Mouse (Mus musculus): ENCODE measurements around the gene Scrt2.

The Scrt2 gene

GRCm38 (mm10) chr2:152105318-152106224, 24.2 kb downstream of the Scrt2 start, which contains the start of gene Srxn1:
TSS of gene Srxn1 (plus strand) at chr2:152105516.
- peak; percentile 90 for DNase-seq (ENCODE audit: low spot score)

- peak; percentile 37 for DNase-seq (ENCODE audit: low spot score)
Observed at GRCm38 (mm10) chr2:152106225-152106595, 24.9 kb downstream of the Scrt2 start.

- no peak for DNase-seq (ENCODE audit: low spot score)
Observed at GRCm38 (mm10) chr2:152106597-152106996, 25.3 kb downstream of the Scrt2 start.

GRCm38 (mm10) chr2:152108702-152109101, 27.4 kb downstream of the Scrt2 start:
- DNase-seq (ENCODE audit: low spot score), result no peak

- no peak for DNase-seq (ENCODE audit: low spot score)
Observed at GRCm38 (mm10) chr2:152109386-152109785, 28.1 kb downstream of the Scrt2 start.

DNA sequence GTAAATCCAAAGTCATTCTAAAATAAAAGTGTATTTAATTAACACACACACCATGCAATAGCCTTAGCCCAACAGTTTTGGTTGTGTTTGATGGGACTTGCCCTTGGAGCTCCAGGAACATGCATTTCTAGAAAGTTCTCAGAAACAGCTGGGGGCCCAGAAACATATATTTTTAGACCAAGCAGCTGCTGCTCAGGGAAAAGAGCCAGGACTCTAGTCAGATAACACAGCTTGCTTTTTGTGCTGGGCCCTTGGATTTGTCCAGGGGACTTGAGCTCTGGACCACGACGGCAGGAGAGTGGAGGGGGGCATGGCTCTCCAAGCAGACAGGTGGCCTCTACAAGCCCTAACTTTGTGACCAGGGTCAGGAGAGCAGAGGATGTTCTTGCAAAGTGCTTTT, 30.0 kb downstream of the Scrt2 start:
- no peak for DNase-seq (ENCODE audit: low spot score)

GRCm38 (mm10) chr2:152111920-152112319, 30.6 kb downstream of the Scrt2 start:
- DNase-seq (ENCODE audit: low spot score), result peak; percentile 91

DNA sequence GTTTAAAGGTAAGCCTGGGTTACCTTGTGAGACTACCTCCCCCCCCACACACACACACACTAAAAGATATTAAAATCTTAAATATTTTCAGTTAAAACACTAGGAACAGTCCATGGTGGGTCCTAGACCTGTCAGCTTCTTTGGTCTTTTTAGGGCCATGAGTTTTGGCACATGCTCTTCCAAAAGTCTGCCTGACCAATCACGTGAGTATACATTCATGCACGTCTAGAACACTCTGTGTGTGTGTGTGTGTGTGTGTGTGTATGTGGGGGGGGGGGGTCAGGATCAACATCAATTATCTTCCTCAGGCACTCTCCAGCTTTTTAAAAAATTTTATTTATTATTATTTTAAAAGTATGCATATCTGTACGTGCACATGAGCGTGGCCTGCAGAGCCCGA, 31.2 kb downstream of the Scrt2 start:
- DNase-seq (ENCODE audit: low spot score), result no peak

GRCm38 (mm10) chr2:152112970-152113369, 31.6 kb downstream of the Scrt2 start:
- no peak for DNase-seq (ENCODE audit: low spot score)

DNA sequence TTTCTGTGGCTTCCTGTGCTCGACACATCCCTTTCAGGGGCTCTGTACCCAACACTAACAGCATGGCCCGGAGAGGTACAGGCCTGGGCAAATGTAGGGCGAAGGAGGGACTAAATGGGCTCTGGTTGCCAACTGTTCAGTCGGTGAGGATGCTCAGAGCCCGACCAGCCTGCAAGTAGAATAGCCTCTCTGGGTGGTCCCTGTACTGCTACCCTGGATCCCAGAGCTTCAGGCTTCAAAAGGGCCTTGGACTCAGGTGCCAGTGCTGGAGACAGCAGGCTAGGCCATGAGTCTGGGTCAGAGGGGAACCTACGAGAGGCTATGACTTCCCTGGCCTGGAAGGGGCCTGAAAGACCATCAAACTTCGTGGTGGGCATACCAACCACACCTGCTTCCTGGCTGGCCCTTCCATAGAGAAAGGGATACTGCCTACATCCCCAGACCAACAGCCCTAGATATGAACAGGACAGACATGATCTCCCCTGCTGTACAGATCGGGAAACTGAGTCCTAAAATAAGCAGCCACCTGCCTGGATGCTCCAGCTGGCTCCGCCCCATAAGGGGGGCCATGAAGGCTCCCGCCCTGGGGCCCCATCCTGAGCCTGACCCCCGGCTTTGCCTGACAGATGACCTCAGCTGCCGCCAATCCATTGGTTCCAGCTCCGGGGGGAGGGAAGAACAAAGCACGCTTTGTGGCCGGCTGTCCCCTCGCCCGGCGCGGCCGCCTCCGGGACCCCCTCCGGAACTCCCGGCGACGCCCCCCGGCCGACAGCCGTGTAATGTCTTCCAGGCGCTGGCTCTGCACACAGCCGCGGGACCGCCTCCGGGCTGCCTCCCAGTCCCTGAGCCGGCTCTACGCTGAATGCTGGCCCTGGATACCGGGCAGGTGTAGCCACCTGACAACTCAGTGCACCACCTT, 33.0 kb downstream of the Scrt2 start:
- DNase-seq (ENCODE audit: low spot score), result no peak

DNA sequence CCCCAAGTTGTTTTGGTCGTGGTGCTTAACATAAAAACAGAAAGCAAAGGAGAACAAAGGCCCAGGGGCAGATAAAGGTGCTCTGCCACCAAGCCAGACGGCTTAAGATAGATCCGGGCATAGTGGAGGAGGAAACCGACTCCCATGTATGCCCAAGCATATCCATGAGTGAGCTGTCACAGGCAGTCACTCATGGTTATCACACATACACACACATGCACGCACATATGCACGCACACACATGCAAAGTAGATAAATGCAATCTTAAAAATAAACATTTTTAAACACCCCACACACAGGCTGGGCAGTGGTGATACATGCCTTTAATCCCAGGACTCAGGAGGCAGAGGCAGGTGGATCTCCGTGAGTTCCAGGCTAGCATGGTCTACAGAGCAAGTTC, 36.4 kb downstream of the Scrt2 start:
- no peak for DNase-seq (ENCODE audit: low spot score)

GRCm38 (mm10) chr2:152119228-152119865, 38.0 kb downstream of the Scrt2 start:
- no peak for DNase-seq (ENCODE audit: low spot score)

DNA sequence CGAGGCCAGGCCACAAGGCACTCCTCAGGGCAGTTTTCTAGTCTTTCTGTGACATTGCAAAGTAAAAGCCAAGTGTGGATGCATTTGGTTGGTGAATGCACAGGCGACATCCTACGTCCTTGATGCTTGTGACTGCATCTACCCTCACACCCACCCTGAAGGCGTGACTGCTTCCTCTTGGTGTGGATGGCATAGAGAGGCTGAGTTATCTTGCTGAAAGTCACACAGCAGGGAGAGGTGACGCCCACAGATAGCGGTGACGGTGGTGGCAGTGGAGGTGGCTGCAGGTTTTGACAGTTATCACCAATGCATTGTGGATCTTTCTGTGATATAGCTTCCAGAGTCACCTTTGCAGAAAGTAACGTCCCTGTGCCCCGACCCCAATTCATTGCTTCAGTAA, 41.6 kb downstream of the Scrt2 start:
- DNase-seq (ENCODE audit: low spot score), result no peak

GRCm38 (mm10) chr2:152128597-152128996, 47.3 kb downstream of the Scrt2 start:
- DNase-seq (ENCODE audit: low spot score), result no peak

DNA sequence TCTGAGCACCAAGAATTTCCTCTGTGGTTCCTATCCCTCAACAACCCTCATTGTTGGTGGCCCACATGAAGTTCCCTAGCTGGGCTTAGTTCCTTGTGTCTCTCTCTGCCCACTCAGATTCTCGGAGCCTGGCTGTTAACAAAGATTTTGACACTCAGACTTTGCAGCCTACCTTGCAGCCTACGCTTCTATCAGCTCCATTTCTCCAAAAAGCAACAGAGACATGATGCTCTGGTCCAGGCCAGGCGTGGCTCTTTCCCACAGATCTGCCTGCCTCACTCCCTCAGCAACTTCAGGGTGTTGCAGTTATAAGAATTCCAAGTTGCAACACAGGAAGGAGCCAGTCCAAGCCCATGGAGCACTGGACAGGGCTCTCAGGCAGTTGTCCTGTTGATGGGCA, 48.4 kb downstream of the Scrt2 start:
- no peak for DNase-seq (ENCODE audit: low spot score)

GRCm38 (mm10) chr2:152132016-152132415, 50.7 kb downstream of the Scrt2 start:
- no peak for DNase-seq (ENCODE audit: low spot score)

GRCm38 (mm10) chr2:152132691-152133090, 51.4 kb downstream of the Scrt2 start:
- DNase-seq (ENCODE audit: low spot score), result no peak

- DNase-seq (ENCODE audit: low spot score), result no peak
Observed at GRCm38 (mm10) chr2:152139191-152139987, 58.1 kb downstream of the Scrt2 start.

GRCm38 (mm10) chr2:152140941-152141340, 59.6 kb downstream of the Scrt2 start:
- no peak for DNase-seq (ENCODE audit: low spot score)

- peak; percentile 36 for DNase-seq (ENCODE audit: low spot score)
Observed at GRCm38 (mm10) chr2:152141491-152141890, 60.2 kb downstream of the Scrt2 start.

GRCm38 (mm10) chr2:152142046-152142445, 60.7 kb downstream of the Scrt2 start:
- DNase-seq (ENCODE audit: low spot score), result no peak
